Mouse (Mus musculus) central nervous system, embryonic 18 days (tissue): ENCODE data around the gene 2210016F16Rik. TPM values are rescaled to one million over a fixed set of nuclear protein-coding genes. Genes with fewer than 3 reads are reported as not detected.

Source experiments
- polyA plus RNA-seq: library from polyadenylated mRNA; depleted of rRNA; stranded (reverse); fragments of >200 nt; gene quantifications from 2 replicates; pipeline ENCODE4 v1.2.3, GENCODE M21; 2012; rRNA removed

Gene 2210016F16Rik
- 10.7 and 12.9 TPM in 2 replicates for polyA plus RNA-seq

GRCm38 (mm10) chr13:58384779-58385546 is at the start of gene 2210016F16Rik:
Gene 2210016F16Rik, minus strand, starts transcription at chr13:58385225.

GRCm38 (mm10) chr13:58403243-58403642 is 18.2 kb upstream of the 2210016F16Rik start, which contains the start of gene Hnrnpk:
Gene Hnrnpk, minus strand, starts transcription at chr13:58403343.

GRCm38 (mm10) chr13:58402003-58402743 is 17.1 kb upstream of the 2210016F16Rik start, which contains the start of gene Rmi1:
Gene Rmi1, plus strand, starts transcription at chr13:58402248.

DNA sequence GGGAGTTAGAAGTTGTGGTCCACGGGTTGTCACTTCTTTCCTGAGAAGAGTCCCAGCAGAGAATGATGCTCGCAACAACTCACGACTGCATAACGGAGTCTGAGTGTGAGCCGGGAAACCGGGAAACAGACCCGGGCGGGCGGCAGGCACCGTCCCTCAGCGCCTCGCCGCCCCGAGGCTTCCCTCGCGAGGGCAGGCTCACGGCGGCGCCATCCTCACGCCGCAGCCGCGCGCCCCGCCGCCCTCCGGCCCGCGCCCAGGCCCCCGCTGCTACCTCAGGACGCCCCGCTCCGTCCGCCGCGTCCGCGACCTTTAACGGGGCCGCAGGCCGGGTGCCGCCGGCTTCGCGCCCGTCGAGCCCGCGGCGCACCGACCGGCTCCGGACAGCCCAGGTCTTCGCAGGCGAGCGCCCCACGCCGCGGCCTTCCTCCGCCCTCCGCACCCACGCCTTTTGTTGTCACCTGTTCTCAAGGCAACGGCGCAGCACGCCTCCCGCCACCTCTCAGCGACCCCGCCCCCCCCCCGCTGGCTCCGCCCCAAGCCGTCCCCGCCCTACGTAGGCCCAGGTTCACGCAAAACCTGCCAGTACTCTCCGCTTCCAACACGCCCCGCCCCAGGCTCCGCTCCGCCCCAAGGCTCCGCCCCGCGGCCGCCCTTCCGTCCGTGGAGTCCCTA is 26.3 kb downstream of the 2210016F16Rik start, which contains the start of gene Kif27:
Kif27 (minus strand) TSS at position 494 of the 675 bp plus-strand sequence.

Other genes with a start within 250 kb of the 2210016F16Rik start
- 24.7 and 27.3 TPM in 2 replicates for gene Idnk, start 227.6 kb downstream of the 2210016F16Rik start, polyA plus RNA-seq
- gene Ubqln1, start 169.6 kb downstream of the 2210016F16Rik start, polyA plus RNA-seq = 123 and 127 TPM in 2 replicates
- gene Gkap1, start 109.5 kb downstream of the 2210016F16Rik start, polyA plus RNA-seq = 26.7 and 31.4 TPM in 2 replicates
- gene Kif27, start 26.1 kb downstream of the 2210016F16Rik start, polyA plus RNA-seq = 2.2 and 2.5 TPM in 2 replicates
- 12.5 and 13.0 TPM in 2 replicates for gene Rmi1, start 17.0 kb upstream of the 2210016F16Rik start, polyA plus RNA-seq
- gene Hnrnpk, start 18.1 kb upstream of the 2210016F16Rik start, polyA plus RNA-seq = 799 and 802 TPM in 2 replicates
- gene Slc28a3, start 225.7 kb upstream of the 2210016F16Rik start, polyA plus RNA-seq = 0.04 and 0.07 TPM in 2 replicates